Mouse (Mus musculus) embryonic facial prominence, embryonic 11.5 days (tissue): ENCODE measurements around the gene Spink8. TPM values are rescaled to one million over a fixed set of nuclear protein-coding genes. Genes with fewer than 3 reads are reported as not detected.

ENCODE experiments used
- ATAC-seq: fragments of 200-750 bp; cut with Nextera tagmentation; replicated peaks from 2 replicates; pipeline ENCODE4 v1.8.0; 2017; ENCODE audit warnings: low read depth; ENCODE audit not compliant: insufficient number of reproducible peaks, low FRiP score, low TSS enrichment
- DNase-seq: peaks from one replicate; pipeline ENCODE4 v3.0.0-alpha.2; 2015; ENCODE audit warnings: low spot score
- H3K27ac ChIP-seq: fragments of 300-500 bp; sonication (generic); replicated peaks from 2 replicates; pipeline ENCODE4 v1.5.1; 2014; ENCODE audit warnings: mild to moderate bottlenecking, low read depth, low read length, control low read depth
- H3K27me3 ChIP-seq: fragments of 300-500 bp; sonication (generic); 2 replicates; pipeline ENCODE4 v1.6.1; 2014; ENCODE audit warnings: mild to moderate bottlenecking, low read length, moderate library complexity, mixed read lengths; ENCODE audit not compliant: control insufficient read depth, insufficient read depth
- H3K36me3 ChIP-seq: fragments of 300-500 bp; sonication (generic); replicated peaks from 2 replicates; pipeline ENCODE4 v1.6.1; 2014; ENCODE audit warnings: low read depth, mild to moderate bottlenecking, low read length, moderate library complexity, mixed read lengths; ENCODE audit not compliant: control insufficient read depth, insufficient read depth
- H3K4me1 ChIP-seq: fragments of 300-500 bp; sonication (generic); 2 replicates; pipeline ENCODE4 v1.6.1; 2014; ENCODE audit warnings: low read length, mixed read lengths; ENCODE audit not compliant: control insufficient read depth, insufficient read depth
- H3K4me2 ChIP-seq: fragments of 300-500 bp; sonication (generic); 2 replicates; pipeline ENCODE4 v1.6.1; 2014; ENCODE audit warnings: low read depth, mild to moderate bottlenecking, control low read depth, low read length, moderate library complexity
- H3K4me3 ChIP-seq: fragments of 300-500 bp; sonication (generic); 2 replicates; pipeline ENCODE4 v1.5.1; 2014; ENCODE audit warnings: low read depth, low read length, control low read depth
- H3K9ac ChIP-seq: fragments of 300-500 bp; sonication (generic); replicated peaks from 2 replicates; pipeline ENCODE4 v1.6.1; 2014; ENCODE audit warnings: mild to moderate bottlenecking, control low read depth, low read length
- H3K9me3 ChIP-seq: fragments of 300-500 bp; sonication (generic); replicated peaks from 2 replicates; pipeline ENCODE4 v1.6.1; 2016; ENCODE audit warnings: mild to moderate bottlenecking, low read length, inconsistent platforms, mixed read lengths; ENCODE audit not compliant: control insufficient read depth
- WGBS: fragments of 180-500 bp; shearing (Covaris S2); extraction: QIAGEN DNeasy Blood & Tissue Kit; methylation state at CpG from one replicate; pipeline ENCODE4 v1.1.7; 2014; 5-methylcytosine and 5-hydroxymethylcytosine counted together
- polyA plus RNA-seq: library from polyadenylated mRNA; unstranded; fragments of >200 nt; fragmentation: Nextera tagmentation; extraction: Ambion mirVana; gene quantifications from 2 replicates; pipeline ENCODE4 v1.2.1, GENCODE M21; 2014

The Spink8 gene
- polyA plus RNA-seq, 1 experiment from 2014 or later, result not detected

DNA sequence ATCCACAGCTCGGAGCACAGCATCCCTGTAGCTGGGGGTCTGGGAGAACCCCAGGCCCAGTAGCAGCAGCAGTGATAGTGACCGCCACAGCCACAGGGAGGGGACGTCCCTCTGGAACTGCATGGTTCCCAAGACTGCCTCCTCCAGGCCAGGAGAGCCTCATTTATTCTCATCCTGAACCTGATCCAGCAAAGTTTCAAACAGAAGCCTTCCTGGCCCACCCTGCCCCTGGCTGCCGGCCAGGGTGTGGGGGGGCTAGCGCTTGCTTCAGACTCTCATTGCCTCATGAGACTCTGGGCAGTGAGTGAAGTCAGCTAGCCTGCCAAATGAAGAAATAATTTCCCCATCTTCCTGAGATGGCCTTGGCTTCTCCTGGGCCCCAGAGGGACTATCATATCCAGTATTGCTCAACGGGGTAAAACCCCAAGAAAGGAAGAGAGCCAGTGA, 37.3 kb downstream of the Spink8 start, which contains the start of gene Camp:
Gene Camp (minus strand): TSS at position 306 of the 447 bp plus-strand sequence.
- H3K27ac ChIP-seq, result no peak within 1 kb of the TSS
- WGBS, result 88% methylated on average over 6 of the region's 6 CpGs
- H3K4me3 ChIP-seq, result no peak within 1 kb of the TSS
- ATAC-seq (no peak), DNase-seq (no peak)
- H3K36me3 ChIP-seq, result no peaks in the 10 kb centered on the region
- no peaks in the 10 kb centered on the region for H3K9me3 ChIP-seq
- H3K27me3 ChIP-seq, result no peaks in the 10 kb centered on the region
- no peak within 1 kb of the TSS for H3K9ac ChIP-seq
- H3K4me2 ChIP-seq, result no peak within 1 kb of the TSS
- H3K4me1 ChIP-seq, result no peaks in the 10 kb centered on the region

DNA sequence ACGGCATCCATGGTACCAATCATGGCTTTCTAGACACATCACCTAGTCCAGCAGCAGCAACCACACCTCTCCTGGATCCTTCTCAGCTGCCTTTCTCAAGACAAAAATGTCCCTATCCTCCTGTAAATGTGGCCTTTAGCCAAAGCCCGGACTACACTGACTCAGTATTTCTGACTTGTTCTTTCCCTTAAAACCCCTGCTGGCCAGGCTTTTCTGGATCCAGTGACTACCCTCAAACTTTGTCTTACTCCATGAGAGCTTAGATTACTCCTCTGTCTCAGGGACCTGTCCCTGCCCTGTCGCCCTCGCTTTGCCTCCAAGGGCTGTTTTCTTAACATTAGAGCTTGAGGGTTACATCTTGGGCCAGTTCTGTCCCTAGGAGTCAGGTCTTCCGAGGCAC, 38.0 kb downstream of the Spink8 start:
- H3K27me3 ChIP-seq, result no peaks in the 10 kb centered on the region
- no peak overlapping the region for H3K9ac ChIP-seq
- no peak overlapping the region for H3K4me2 ChIP-seq
- H3K27ac ChIP-seq, result no peak overlapping the region
- no peaks in the 10 kb centered on the region for H3K4me1 ChIP-seq
- H3K9me3 ChIP-seq, result no peaks in the 10 kb centered on the region
- H3K4me3 ChIP-seq, result no peak overlapping the region
- ATAC-seq (no peak), DNase-seq (no peak)
- 87% methylated on average over 5 of the region's 5 CpGs for WGBS
- H3K36me3 ChIP-seq, result no peaks in the 10 kb centered on the region

DNA sequence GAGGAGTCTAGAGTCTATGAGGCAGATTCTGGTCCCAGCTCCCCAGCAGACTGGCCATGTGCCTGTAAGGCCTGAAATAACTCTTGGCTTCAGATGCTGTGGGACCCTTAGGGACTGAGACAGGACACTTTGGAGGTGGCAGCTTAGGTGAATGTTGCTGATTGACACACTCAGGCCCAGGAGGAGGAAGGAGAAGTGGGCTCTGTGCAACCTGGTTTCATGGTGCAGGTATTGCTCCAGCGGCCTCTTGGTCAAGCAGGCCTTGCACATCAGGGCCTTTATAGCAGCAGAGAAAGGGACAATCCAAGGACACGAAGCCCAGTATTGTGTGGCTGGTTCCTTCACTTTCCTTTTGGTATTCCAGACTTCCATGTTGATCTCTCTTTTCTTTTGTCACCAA, 42.3 kb downstream of the Spink8 start:
- DNase-seq, result no peak
- no peak overlapping the region for H3K9ac ChIP-seq
- no peak overlapping the region for H3K4me3 ChIP-seq
- H3K4me2 ChIP-seq, result no peak overlapping the region
- no peaks in the 10 kb centered on the region for H3K4me1 ChIP-seq
- 80% methylated on average over 2 of the region's 2 CpGs for WGBS
- no peak for ATAC-seq
- H3K27me3 ChIP-seq, result no peaks in the 10 kb centered on the region
- H3K9me3 ChIP-seq, result no peaks in the 10 kb centered on the region
- H3K36me3 ChIP-seq, result no peaks in the 10 kb centered on the region
- H3K27ac ChIP-seq, result no peak overlapping the region

DNA sequence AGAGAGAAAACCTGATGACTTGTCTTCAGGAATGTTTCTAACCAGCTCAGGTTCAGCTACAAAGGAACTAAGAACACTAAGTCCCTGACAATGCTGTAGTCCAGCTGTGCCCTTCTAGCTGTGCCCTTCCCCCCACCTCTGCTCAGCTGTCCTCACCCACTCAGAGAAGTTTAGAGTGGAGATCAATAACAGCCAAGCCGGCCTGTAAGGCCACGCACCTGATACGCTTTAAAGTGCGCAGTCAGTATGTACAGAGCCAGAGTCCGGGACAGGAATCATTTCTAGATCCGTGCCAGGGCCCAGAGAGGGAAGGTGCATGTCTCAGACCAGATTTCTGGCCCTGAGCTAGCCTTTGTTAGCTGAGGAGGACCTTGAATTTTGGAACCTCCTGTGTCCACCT, 43.9 kb downstream of the Spink8 start:
- 77% methylated on average over 6 of the region's 6 CpGs for WGBS
- no peak for ATAC-seq

DNA sequence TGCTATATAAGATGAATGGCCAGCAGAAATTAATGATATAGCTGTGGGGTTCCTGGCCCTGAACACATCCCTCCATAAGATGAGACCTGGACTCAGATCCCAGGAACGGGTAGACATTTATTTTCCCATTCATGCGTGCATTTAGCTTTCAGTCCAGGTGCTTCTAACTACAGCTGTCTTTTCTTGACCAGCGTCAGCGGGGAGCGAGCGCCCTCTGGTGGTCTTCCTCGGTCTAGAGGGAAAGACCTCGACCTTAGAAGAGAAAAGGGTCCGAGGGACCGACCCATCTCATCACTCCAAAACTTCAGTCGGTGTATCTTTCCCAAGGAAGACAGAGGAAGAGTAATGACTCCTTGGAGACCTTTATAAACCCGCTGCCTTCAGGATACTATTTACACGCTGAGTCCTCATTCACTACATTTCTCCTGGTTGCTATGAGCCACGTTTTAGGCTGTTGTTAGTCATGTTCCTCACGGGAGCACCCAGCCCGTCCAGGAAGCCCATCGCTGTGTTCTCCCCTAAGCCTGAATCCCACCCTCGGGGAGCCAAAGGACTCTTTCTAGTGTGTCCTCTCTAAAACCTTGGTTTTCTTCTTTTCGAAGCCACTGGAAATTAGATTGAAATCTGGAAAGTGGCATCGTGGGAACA, 50.4 kb downstream of the Spink8 start:
- Histone ChIP-seq H3K27me3 (no peaks in the 10 kb centered on the region), H3K4me2 (no peak overlapping the region), H3K27ac (no peak overlapping the region), H3K4me1 (no peaks in the 10 kb centered on the region), H3K9me3 (no peaks in the 10 kb centered on the region), H3K36me3 (no peaks in the 10 kb centered on the region), H3K9ac (no peak overlapping the region), H3K4me3 (no peak overlapping the region)
- peak; percentile 35; the same call in 1 of the 2 replicates for ATAC-seq
- WGBS, result 17% methylated on average over 20 of the region's 20 CpGs
- peak; percentile 86 for DNase-seq

More for the DNA sequence above, 43.9 kb downstream of the Spink8 start:
- Histone ChIP-seq H3K4me2 (no peak overlapping the region), H3K36me3 (no peaks in the 10 kb centered on the region), H3K4me3 (no peak overlapping the region), H3K27ac (no peak overlapping the region), H3K9ac (no peak overlapping the region), H3K9me3 (no peaks in the 10 kb centered on the region), H3K4me1 (no peaks in the 10 kb centered on the region), H3K27me3 (no peaks in the 10 kb centered on the region)
- DNase-seq, result no peak

DNA sequence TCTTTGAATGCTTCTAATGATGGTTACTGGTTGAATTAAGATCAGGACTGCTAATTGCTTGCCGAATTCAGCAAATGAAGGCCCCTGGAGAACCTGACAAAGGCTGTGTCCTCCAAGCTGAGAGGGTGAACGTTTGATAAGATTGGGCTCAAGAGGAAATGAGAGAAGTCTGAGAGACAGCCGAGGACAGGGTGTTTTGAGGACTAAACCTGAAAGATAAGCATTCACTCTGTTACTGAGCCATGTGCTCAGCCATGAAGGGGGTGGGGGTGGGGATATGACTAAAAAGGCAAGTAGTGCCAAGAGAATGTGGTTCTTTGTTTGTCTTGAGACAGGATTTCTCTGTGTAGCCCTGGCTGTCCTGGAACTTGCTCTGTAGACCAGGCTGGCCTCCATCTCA, 51.0 kb downstream of the Spink8 start:
- no peak overlapping the region for H3K4me2 ChIP-seq
- no peak for DNase-seq
- H3K36me3 ChIP-seq, result no peaks in the 10 kb centered on the region
- WGBS, result 64% methylated on average over 3 of the region's 3 CpGs
- no peaks in the 10 kb centered on the region for H3K27me3 ChIP-seq
- no peak for ATAC-seq
- no peaks in the 10 kb centered on the region for H3K4me1 ChIP-seq
- no peak overlapping the region for H3K4me3 ChIP-seq
- H3K27ac ChIP-seq, result no peak overlapping the region
- H3K9me3 ChIP-seq, result no peaks in the 10 kb centered on the region
- no peak overlapping the region for H3K9ac ChIP-seq

DNA sequence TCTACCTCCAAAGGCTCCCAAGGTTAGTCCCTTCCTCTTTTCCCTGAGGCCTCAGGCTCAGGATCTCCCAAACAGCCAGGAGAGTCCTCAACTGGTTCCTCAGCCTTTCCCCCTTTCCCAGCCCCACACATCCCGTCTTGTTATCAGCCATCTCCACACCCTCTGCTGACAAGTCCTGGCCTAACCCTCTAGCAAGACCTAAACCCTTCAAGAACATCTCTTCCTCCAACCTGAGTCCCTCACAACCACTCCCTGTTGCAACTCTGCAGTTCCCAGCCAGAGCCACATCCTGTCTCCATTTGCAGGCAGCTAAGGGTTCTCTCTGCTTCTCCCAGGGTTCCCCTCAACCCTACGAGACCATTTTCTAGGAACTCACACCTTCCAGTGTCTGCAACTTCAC, 54.1 kb downstream of the Spink8 start:
- Histone ChIP-seq H3K27ac (no peak overlapping the region), H3K4me3 (no peak overlapping the region), H3K9me3 (no peaks in the 10 kb centered on the region), H3K9ac (no peak overlapping the region), H3K4me2 (no peak overlapping the region), H3K4me1 (no peaks in the 10 kb centered on the region), H3K36me3 (no peaks in the 10 kb centered on the region), H3K27me3 (no peaks in the 10 kb centered on the region)
- DNase-seq (no peak), ATAC-seq (no peak)
- WGBS, result 73% methylated on average over 2 of the region's 2 CpGs

DNA sequence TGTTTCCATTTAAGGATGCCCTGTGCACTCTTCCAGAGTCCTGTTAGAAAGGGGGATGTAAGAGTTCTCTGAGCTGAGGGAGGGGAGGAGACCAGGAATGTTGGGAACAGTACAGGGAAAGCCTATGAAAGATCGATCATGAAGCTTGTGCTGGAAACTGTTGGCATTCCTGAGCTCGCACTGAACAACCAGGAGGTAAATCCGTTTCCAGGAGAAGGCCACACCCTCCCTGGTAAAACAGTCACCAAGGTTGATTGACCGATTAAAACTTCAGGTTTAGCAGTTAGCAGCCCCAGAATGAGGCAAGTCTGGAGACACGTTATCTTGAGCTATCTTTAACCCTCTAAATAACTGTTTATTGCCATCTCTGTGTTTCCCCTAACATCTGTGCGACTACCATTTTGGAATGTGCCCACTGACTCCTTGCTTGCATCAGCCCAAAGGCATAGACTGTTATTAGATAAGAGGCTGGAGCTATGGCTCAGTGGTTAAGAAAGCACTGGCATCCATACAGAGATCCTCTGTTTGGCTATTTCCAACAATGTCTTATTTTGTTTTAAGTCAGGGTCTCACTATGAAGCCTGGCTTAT, 59.0 kb downstream of the Spink8 start:
- Histone ChIP-seq H3K4me1 (no peaks in the 10 kb centered on the region), H3K9ac (no peak overlapping the region), H3K9me3 (no peaks in the 10 kb centered on the region), H3K27me3 (no peaks in the 10 kb centered on the region), H3K4me2 (no peak overlapping the region), H3K36me3 (no peaks in the 10 kb centered on the region), H3K27ac (no peak overlapping the region), H3K4me3 (no peak overlapping the region)
- DNase-seq (no peak), ATAC-seq (no peak)
- 40% methylated on average over 6 of the region's 6 CpGs for WGBS
